In genomic region chr16:36882737-36883343, GRCm38 (mm10) we compare ENCODE assay signal across 17 mouse cellular contexts. TPM values are rescaled to one million over a fixed set of nuclear protein-coding genes. Genes with fewer than 3 reads are reported as not detected.
A peak's percentile ranks its signal among the peaks of the same experiment; 100 is the strongest.
DNase-seq lines count a peak whose midpoint lies in the region; ATAC-seq lines count a peak whose summit lies in the region.
"Had no signal": no experiment of that assay in that cellular context is flagged by ENCODE, and none has a peak within 500 bp of the region (broad histone marks: within the 10 kb centered on the region; RNA-seq: fewer than 3 reads in every experiment).

No protein-coding gene starts in this region.

- DNase-seq in cerebellum, postnatal 4 days (ENCODE audit: low spot score in 2 of 2), result no peak
- DNase-seq in midbrain, embryonic 10.5 days (ENCODE audit: low spot score), result no peak
- peak; percentile 63 to 80 for DNase-seq in cerebellum, postnatal 14 days
- no peak for DNase-seq in heart, adult 18-20 months
- DNase-seq in left cerebral cortex, adult 8-10 months (ENCODE audit: low spot score in 2 of 2), result no peak
- DNase-seq: adrenal gland, postnatal 25 days; kidney, adult 8-10 months; kidney, postnatal 36 days; lung, postnatal 10 days; retina, postnatal 1 day had no signal

- no peak overlapping the region for H3K9ac ChIP-seq in midbrain, embryonic 15.5 days
- H3K9ac ChIP-seq in neural tube, embryonic 13.5 days, result no peak overlapping the region
- H3K9ac ChIP-seq: heart, embryonic 15.5 days; liver, embryonic 15.5 days had no signal

- no peaks in the 10 kb centered on the region for H3K9me3 ChIP-seq in midbrain, embryonic 10.5 days (replicated peaks)
- H3K9me3 ChIP-seq in midbrain, embryonic 15.5 days, result no peaks in the 10 kb centered on the region
- H3K9me3 ChIP-seq in neural tube, embryonic 13.5 days, result no peaks in the 10 kb centered on the region
- H3K9me3 ChIP-seq: heart, embryonic 15.5 days; liver, embryonic 15.5 days; megakaryocyte, embryonic 14.5 days had no signal

- H3K4me2 ChIP-seq in midbrain, embryonic 15.5 days, result no peak overlapping the region
- no peak overlapping the region for H3K4me2 ChIP-seq in neural tube, embryonic 13.5 days
- H3K4me2 ChIP-seq: heart, embryonic 15.5 days; liver, embryonic 15.5 days had no signal

- peaks cover 12% of the 10 kb centered on the region for H3K36me3 ChIP-seq in midbrain, embryonic 10.5 days
- peaks cover 8% of the 10 kb centered on the region for H3K36me3 ChIP-seq in midbrain, embryonic 15.5 days (replicated peaks)
- peaks cover 10% of the 10 kb centered on the region for H3K36me3 ChIP-seq in neural tube, embryonic 13.5 days

- WGBS in midbrain, embryonic 10.5 days, result 30% methylated on average over 5 of the region's 5 CpGs
- 24% methylated on average over 5 of the region's 5 CpGs for WGBS in midbrain, embryonic 15.5 days
- WGBS in neural tube, embryonic 13.5 days, result 27% methylated on average over 5 of the region's 5 CpGs

- H3K4me3 ChIP-seq in midbrain, embryonic 10.5 days, result no peak overlapping the region
- H3K4me3 ChIP-seq in midbrain, embryonic 15.5 days, result no peak overlapping the region
- no peak overlapping the region for H3K4me3 ChIP-seq in neural tube, embryonic 13.5 days
- H3K4me3 ChIP-seq: heart, embryonic 15.5 days; liver, embryonic 15.5 days; megakaryocyte, embryonic 14.5 days had no signal

- peak overlapping the region; percentile 59; the same call in 1 of the 2 replicates for H3K27ac ChIP-seq in midbrain, embryonic 10.5 days (replicated peaks)
- no peak overlapping the region for H3K27ac ChIP-seq in midbrain, embryonic 15.5 days
- H3K27ac ChIP-seq in neural tube, embryonic 13.5 days (replicated peaks), result peak overlapping the region; percentile 69
- H3K27ac ChIP-seq: heart, embryonic 15.5 days; liver, embryonic 15.5 days had no signal

- peak; percentile 65 for ATAC-seq in cerebellum, adult (ENCODE audit: insufficient number of reproducible peaks, low FRiP score, low TSS enrichment)
- ATAC-seq in midbrain, embryonic 15.5 days (replicated peaks), result no peak
- peak; percentile 33; the same call in 1 of the 2 replicates for ATAC-seq in neural tube, embryonic 13.5 days (ENCODE audit: low read depth)

- no peaks in the 10 kb centered on the region for H3K27me3 ChIP-seq in midbrain, embryonic 10.5 days (ENCODE audit: low read depth, poor library complexity, severe bottlenecking)
- no peaks in the 10 kb centered on the region for H3K27me3 ChIP-seq in midbrain, embryonic 15.5 days (replicated peaks)
- H3K27me3 ChIP-seq in neural tube, embryonic 13.5 days, result no peaks in the 10 kb centered on the region
- H3K27me3 ChIP-seq: heart, embryonic 15.5 days; liver, embryonic 15.5 days; megakaryocyte, embryonic 14.5 days had no signal

- H3K4me1 ChIP-seq in midbrain, embryonic 10.5 days, result peaks cover 11% of the 10 kb centered on the region
- H3K4me1 ChIP-seq in midbrain, embryonic 15.5 days, result peaks cover 11% of the 10 kb centered on the region; the same call in 1 of the 2 replicates
- H3K4me1 ChIP-seq in neural tube, embryonic 13.5 days (replicated peaks), result peaks cover 38% of the 10 kb centered on the region

RNA-seq across cellular contexts. Expression of gene Golgb1, which starts 7.9 kb away (rescaled TPM):
- 76.7 and 78.3 TPM in 2 replicates for polyA plus RNA-seq in midbrain, embryonic 10.5 days (2016; fragmentation: Nextera tagmentation; extraction: Ambion mirVana)
- 79.4 and 84.8 TPM in 2 replicates for polyA plus RNA-seq in midbrain, embryonic 15.5 days (2015; fragmentation: Nextera tagmentation; extraction: Ambion mirVana)
- 90.6 and 91.7 TPM in 2 replicates for polyA plus RNA-seq in neural tube, embryonic 13.5 days (2015; fragmentation: Nextera tagmentation; extraction: Ambion mirVana)
- total RNA-seq in heart, adult 18-20 months (2021), result 10 to 100 TPM; 41.5 to 41.8 TPM
- 10 to 100 TPM; 69.1 to 87.5 (median 73.6) TPM for total RNA-seq in left cerebral cortex, adult 8-10 months (2022)

RNA-seq across cellular contexts. Expression of gene Eaf2, which starts 8.0 kb away (rescaled TPM):
- polyA plus RNA-seq in midbrain, embryonic 10.5 days (2016; fragmentation: Nextera tagmentation; extraction: Ambion mirVana), result 1.2 and 1.7 TPM in 2 replicates
- polyA plus RNA-seq in midbrain, embryonic 15.5 days (2015; fragmentation: Nextera tagmentation; extraction: Ambion mirVana), result 0.43 and 0.45 TPM in 2 replicates
- 0.48 and 0.77 TPM in 2 replicates for polyA plus RNA-seq in neural tube, embryonic 13.5 days (2015; fragmentation: Nextera tagmentation; extraction: Ambion mirVana)
- total RNA-seq in heart, adult 18-20 months (2021), result 1 to 10 TPM; 1.2 to 1.5 TPM
- total RNA-seq in left cerebral cortex, adult 8-10 months (2022), result 1 to 10 TPM in 2 of 4 experiments, under 1 TPM in 2; 0.70 to 1.7 (median 1.2) TPM
- total RNA-seq: granulocyte monocyte progenitor cell, adult 5-6 weeks had no signal

RNA-seq across cellular contexts. Expression of gene Hcls1, which starts 51.9 kb away (rescaled TPM):
- polyA plus RNA-seq in midbrain, embryonic 10.5 days (2016; fragmentation: Nextera tagmentation; extraction: Ambion mirVana), result 2.5 and 2.7 TPM in 2 replicates
- 2.1 and 2.5 TPM in 2 replicates for polyA plus RNA-seq in midbrain, embryonic 15.5 days (2015; fragmentation: Nextera tagmentation; extraction: Ambion mirVana)
- polyA plus RNA-seq in neural tube, embryonic 13.5 days (2015; fragmentation: Nextera tagmentation; extraction: Ambion mirVana), result 3.0 and 3.8 TPM in 2 replicates
- total RNA-seq in heart, adult 18-20 months (2021), result 10 to 100 TPM in 1 of 2 experiments, 1 to 10 TPM in 1; 10.0 to 12.4 TPM
- 10 to 100 TPM in 2 of 4 experiments, 1 to 10 TPM in 2; 3.6 to 13.4 (median 8.9) TPM for total RNA-seq in left cerebral cortex, adult 8-10 months (2022)

RNA-seq across cellular contexts. Expression of gene Iqcb1, which starts 54.7 kb away (rescaled TPM):
- 68.4 and 69.4 TPM in 2 replicates for polyA plus RNA-seq in midbrain, embryonic 10.5 days (2016; fragmentation: Nextera tagmentation; extraction: Ambion mirVana)
- 61.8 and 66.4 TPM in 2 replicates for polyA plus RNA-seq in midbrain, embryonic 15.5 days (2015; fragmentation: Nextera tagmentation; extraction: Ambion mirVana)
- 59.3 and 67.2 TPM in 2 replicates for polyA plus RNA-seq in neural tube, embryonic 13.5 days (2015; fragmentation: Nextera tagmentation; extraction: Ambion mirVana)
- total RNA-seq in heart, adult 18-20 months (2021), result 10 to 100 TPM; 17.4 to 17.9 TPM
- total RNA-seq in left cerebral cortex, adult 8-10 months (2022), result 10 to 100 TPM; 48.5 to 55.7 (median 52.4) TPM

Comparison
In these comparisons a context has a peak if more than half of its experiments do, and no peak if none do; other contexts are left out.
1. DNase-seq: peak in cerebellum, postnatal 14 days (2 of 2); none in cerebellum, postnatal 4 days (0 of 2), midbrain, embryonic 10.5 days (single experiment), heart, adult 18-20 months (0 of 2) and left cerebral cortex, adult 8-10 months (0 of 2).